Mouse (Mus musculus) myocyte (in vitro differentiated cells): ENCODE data around the gene Ano10. TPM values are rescaled to one million over a fixed set of nuclear protein-coding genes. Genes with fewer than 3 reads are reported as not detected.

Experiments
- H3K27me3 ChIP-seq: one replicate; pipeline ENCODE4 v1.6.1; 2011; ENCODE audit not compliant: control insufficient read depth, insufficient read depth, insufficient read length
- H3K36me3 ChIP-seq: one replicate; pipeline ENCODE4 v1.6.1; 2011; ENCODE audit not compliant: control insufficient read depth, insufficient read depth
- H3K4me2 ChIP-seq: one replicate; pipeline ENCODE4 v1.6.1; 2011; ENCODE audit warnings: low read depth, control low read depth
- H3K4me3 ChIP-seq: one replicate; pipeline ENCODE4 v1.5.1; 2011; ENCODE audit warnings: mild to moderate bottlenecking, control low read depth, moderate library complexity
- H3K79me2 ChIP-seq: one replicate; pipeline ENCODE4 v1.6.1; 2011; ENCODE audit not compliant: control insufficient read depth, insufficient read depth
- H3ac ChIP-seq: one replicate; pipeline ENCODE4 v1.6.1; 2011; ENCODE audit not compliant: control insufficient read depth, insufficient read length
- CEBPB ChIP-seq: IDR thresholded peaks from 2 replicates; pipeline ENCODE4 v1.6.1; 2011; ENCODE audit warnings: mild to moderate bottlenecking, moderate library complexity; ENCODE audit not compliant: poor library complexity, insufficient read depth, severe bottlenecking
- E2F4 ChIP-seq: IDR thresholded peaks from one replicate; pipeline ENCODE4 v1.6.1; 2011; ENCODE audit warnings: mild to moderate bottlenecking, control low read depth, moderate library complexity; ENCODE audit not compliant: insufficient read depth
- MAX ChIP-seq: IDR thresholded peaks from one replicate; pipeline ENCODE4 v1.6.1; 2011; ENCODE audit warnings: low read depth, mild to moderate bottlenecking, control low read depth
- MYOD1 ChIP-seq, 3 experiments: IDR thresholded peaks; one replicate each; pipeline ENCODE4 v1.6.1; 2011; ENCODE audit warnings: control low read depth in 2 of 3, low read depth in 2 of 3, mild to moderate bottlenecking in 2 of 3, moderate library complexity in 1 of 3; ENCODE audit not compliant: insufficient read length in 2 of 3, control insufficient read depth in 1 of 3
- MYOG ChIP-seq, 3 experiments: IDR thresholded peaks; one replicate each; pipeline ENCODE4 v1.6.1; 2011; ENCODE audit warnings: control low read depth in 2 of 3, low read depth in 2 of 3, mild to moderate bottlenecking in 2 of 3; ENCODE audit not compliant: insufficient read length in 2 of 3, control insufficient read depth in 1 of 3, insufficient read depth in 1 of 3
- POLR2A ChIP-seq: IDR thresholded peaks from one replicate; pipeline ENCODE4 v1.6.1; 2011; ENCODE audit warnings: low read depth, mild to moderate bottlenecking, control low read depth, moderate library complexity; ENCODE audit not compliant: insufficient read length
- POLR2AphosphoS2 ChIP-seq: IDR thresholded peaks from one replicate; pipeline ENCODE4 v1.6.1; 2011; ENCODE audit warnings: low read depth, control low read depth; ENCODE audit not compliant: insufficient read length
- REST ChIP-seq: IDR thresholded peaks from one replicate; pipeline ENCODE4 v1.6.1; 2011; ENCODE audit warnings: mild to moderate bottlenecking, control low read depth, moderate library complexity; ENCODE audit not compliant: insufficient read depth, insufficient read length
- SRF ChIP-seq: IDR thresholded peaks from one replicate; pipeline ENCODE4 v1.6.1; 2011; ENCODE audit warnings: low read depth; ENCODE audit not compliant: control insufficient read depth, insufficient read length
- TCF12 ChIP-seq: IDR thresholded peaks from one replicate; pipeline ENCODE4 v1.6.1; 2011; ENCODE audit warnings: mild to moderate bottlenecking, control low read depth; ENCODE audit not compliant: poor library complexity, insufficient read depth, severe bottlenecking
- TCF3 ChIP-seq: IDR thresholded peaks from one replicate; pipeline ENCODE4 v1.6.1; 2011; ENCODE audit warnings: low read depth, control low read depth; ENCODE audit not compliant: insufficient read length
- USF1 ChIP-seq: IDR thresholded peaks from one replicate; pipeline ENCODE4 v1.6.1; 2011; ENCODE audit warnings: low read depth, mild to moderate bottlenecking, control low read depth, moderate library complexity
- polyA plus RNA-seq: library from polyadenylated mRNA; unstranded; fragments of >200 nt; fragmentation: generic; extraction: Trizol; gene quantifications from one replicate; pipeline ENCODE4 v1.2.1, GENCODE M21; 2012; ENCODE audit warnings: missing spikeins

The Ano10 gene
- polyA plus RNA-seq, 1 experiment: 68.7 TPM

DNA sequence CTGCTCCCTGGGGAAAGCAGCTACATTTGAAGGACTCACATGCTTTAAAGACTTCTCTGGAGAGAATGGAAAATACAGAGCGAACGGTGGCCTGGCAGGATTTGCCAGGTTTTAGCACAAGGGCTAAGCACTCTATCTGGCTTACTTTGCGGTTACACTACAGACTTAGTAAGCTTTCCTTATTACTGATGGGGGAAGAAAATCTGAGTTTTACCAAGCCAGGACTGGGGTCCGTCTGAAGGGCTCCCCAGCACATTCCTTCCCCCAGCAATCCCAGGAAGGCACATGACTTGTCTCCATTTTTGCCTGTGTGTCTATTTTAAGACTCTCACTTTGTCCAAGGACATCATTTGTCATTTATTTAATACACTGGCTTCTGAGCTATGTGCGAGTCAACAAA, 97.2 kb downstream of the Ano10 start:
- no peak overlapping the region for H3K4me3 ChIP-seq
- no peak overlapping the region for H3ac ChIP-seq
- no peak overlapping the region for H3K4me2 ChIP-seq
- peaks cover 4% of the 10 kb centered on the region for H3K36me3 ChIP-seq
- H3K79me2 ChIP-seq: no peaks in the 10 kb centered on the region
- no peak for TF ChIP-seq E2F4
- TF ChIP-seq CEBPB: no peak
- no peak for TF ChIP-seq SRF
- TF ChIP-seq MYOD1 (IDR thresholded peaks at IDR 0.05; ENCODE audit: control insufficient read depth in 1 of 3, insufficient read length in 2 of 3, low read depth in 2 of 3): no peak
- no peak for TF ChIP-seq MAX
- TF ChIP-seq POLR2A: no peak
- TF ChIP-seq USF1: no peak
- TF ChIP-seq REST: no peak
- TF ChIP-seq MYOG (IDR thresholded peaks at IDR 0.05; ENCODE audit: control insufficient read depth in 1 of 3, insufficient read depth in 1 of 3, insufficient read length in 2 of 3, low read depth in 2 of 3): no peak
- no peak for TF ChIP-seq TCF12
- TF ChIP-seq POLR2AphosphoS2: no peak
- no peak for TF ChIP-seq TCF3
- H3K27me3 ChIP-seq: no peaks in the 10 kb centered on the region

DNA sequence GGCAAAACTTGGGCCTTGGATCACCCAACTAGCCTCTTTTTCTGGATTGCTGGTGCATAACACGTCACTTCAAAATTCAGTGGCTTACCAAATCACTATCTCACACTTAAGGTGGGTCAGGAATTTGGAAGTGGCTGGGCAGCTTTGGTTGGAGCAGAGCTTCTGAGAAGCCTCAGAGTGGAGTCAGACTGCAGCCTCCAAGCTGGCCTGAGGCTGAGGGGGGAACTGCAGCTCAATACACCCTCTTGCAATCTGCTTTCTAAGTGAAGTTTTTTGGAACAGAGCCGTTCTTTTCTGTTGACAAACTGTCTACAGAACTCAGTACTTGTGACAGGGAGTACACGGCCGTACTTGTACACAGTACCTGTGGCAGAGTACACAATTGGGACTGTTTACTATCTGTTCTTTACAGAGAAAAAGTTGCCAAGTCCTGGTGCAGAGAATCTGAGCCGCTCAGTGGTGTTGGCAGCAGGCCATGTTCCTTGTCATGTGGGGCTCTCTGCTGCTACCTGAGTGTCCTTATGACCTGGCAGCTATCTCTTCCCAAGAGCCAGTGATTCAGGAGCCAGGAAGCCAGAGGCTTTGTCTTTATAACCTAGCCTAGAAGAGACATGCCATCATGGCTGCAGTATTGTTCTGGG, 99.1 kb downstream of the Ano10 start:
- no peaks in the 10 kb centered on the region for H3K36me3 ChIP-seq
- H3ac ChIP-seq: no peak overlapping the region
- TF ChIP-seq POLR2A (no peak), REST (no peak), TCF3 (no peak), USF1 (no peak), MAX (no peak), SRF (no peak), E2F4 (no peak), CEBPB (no peak), TCF12 (no peak), MYOD1 (IDR thresholded peaks at IDR 0.05; ENCODE audit: control insufficient read depth in 1 of 3, insufficient read length in 2 of 3, low read depth in 2 of 3) (no peak), POLR2AphosphoS2 (no peak), MYOG (IDR thresholded peaks at IDR 0.05; ENCODE audit: control insufficient read depth in 1 of 3, insufficient read depth in 1 of 3, insufficient read length in 2 of 3, low read depth in 2 of 3) (no peak)
- H3K27me3 ChIP-seq: no peaks in the 10 kb centered on the region
- H3K4me2 ChIP-seq: no peak overlapping the region
- no peak overlapping the region for H3K4me3 ChIP-seq
- no peaks in the 10 kb centered on the region for H3K79me2 ChIP-seq

DNA sequence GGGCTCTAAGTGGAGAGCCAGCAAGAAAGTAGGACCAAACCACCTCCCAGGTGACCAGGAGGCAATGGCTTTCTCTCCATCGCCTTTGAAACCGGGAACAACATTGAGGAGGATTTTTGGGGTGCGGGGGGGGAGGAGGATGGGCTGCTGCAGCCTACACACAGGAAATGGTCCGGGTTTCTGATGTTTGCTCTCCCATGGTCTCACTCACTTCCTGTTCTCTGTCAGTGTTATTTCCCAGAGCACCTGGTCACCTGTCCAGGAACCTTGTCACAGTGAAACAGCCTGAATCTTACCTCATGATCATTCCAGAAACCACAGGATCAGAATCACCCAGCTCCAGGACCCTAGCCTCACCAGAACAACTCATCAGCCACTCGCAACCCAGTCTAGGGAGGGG, 100.4 kb downstream of the Ano10 start:
- H3K27me3 ChIP-seq: no peaks in the 10 kb centered on the region
- no peak overlapping the region for H3K4me2 ChIP-seq
- H3ac ChIP-seq: no peak overlapping the region
- no peaks in the 10 kb centered on the region for H3K79me2 ChIP-seq
- no peaks in the 10 kb centered on the region for H3K36me3 ChIP-seq
- no peak overlapping the region for H3K4me3 ChIP-seq
- no peak for TF ChIP-seq TCF3
- TF ChIP-seq REST: no peak
- TF ChIP-seq E2F4: no peak
- TF ChIP-seq MAX: no peak
- no peak for TF ChIP-seq POLR2AphosphoS2
- TF ChIP-seq CEBPB: no peak
- no peak for TF ChIP-seq MYOG (IDR thresholded peaks at IDR 0.05; ENCODE audit: control insufficient read depth in 1 of 3, insufficient read depth in 1 of 3, insufficient read length in 2 of 3, low read depth in 2 of 3)
- no peak for TF ChIP-seq POLR2A
- no peak for TF ChIP-seq MYOD1 (IDR thresholded peaks at IDR 0.05; ENCODE audit: control insufficient read depth in 1 of 3, insufficient read length in 2 of 3, low read depth in 2 of 3)
- no peak for TF ChIP-seq SRF
- no peak for TF ChIP-seq TCF12

DNA sequence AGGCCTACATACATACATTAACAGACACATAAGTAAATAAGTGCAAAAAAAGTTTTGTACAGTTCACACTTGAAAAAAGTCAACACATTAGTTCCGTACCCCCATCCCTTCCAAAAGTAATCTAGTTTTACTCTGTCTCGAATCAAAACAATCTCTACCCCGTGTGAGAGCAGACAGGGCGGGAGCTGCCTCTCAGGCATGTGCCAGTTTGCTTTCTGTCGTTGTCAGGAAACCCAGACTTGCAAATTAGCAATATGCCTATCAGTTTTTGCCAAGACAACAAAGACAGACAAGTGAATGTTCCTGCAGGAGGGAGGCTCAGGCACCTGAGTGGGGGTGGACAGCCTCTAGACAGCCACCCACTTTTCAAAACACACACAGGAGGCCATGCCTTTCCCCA, 100.9 kb downstream of the Ano10 start:
- Histone ChIP-seq H3K27me3 (no peaks in the 10 kb centered on the region), H3K36me3 (no peaks in the 10 kb centered on the region)
- TF ChIP-seq USF1 (no peak), MAX (no peak), POLR2AphosphoS2 (no peak), MYOD1 (IDR thresholded peaks at IDR 0.05; ENCODE audit: control insufficient read depth in 1 of 3, insufficient read length in 2 of 3, low read depth in 2 of 3) (no peak), REST (no peak), SRF (no peak)

More for the DNA sequence above, 100.9 kb downstream of the Ano10 start:
- Histone ChIP-seq H3K79me2 (no peaks in the 10 kb centered on the region), H3K4me2 (no peak overlapping the region), H3K4me3 (no peak overlapping the region), H3ac (no peak overlapping the region)
